Mouse (Mus musculus) telencephalon, adult 2 months (tissue): Measurements from ENCODE around the gene Hmga2.

Experiments
- DNase-seq: peaks from one replicate; pipeline ENCODE4 v3.0.0-alpha.2; 2011; ENCODE audit warnings: low read depth, low spot score

The Hmga2 gene

DNA sequence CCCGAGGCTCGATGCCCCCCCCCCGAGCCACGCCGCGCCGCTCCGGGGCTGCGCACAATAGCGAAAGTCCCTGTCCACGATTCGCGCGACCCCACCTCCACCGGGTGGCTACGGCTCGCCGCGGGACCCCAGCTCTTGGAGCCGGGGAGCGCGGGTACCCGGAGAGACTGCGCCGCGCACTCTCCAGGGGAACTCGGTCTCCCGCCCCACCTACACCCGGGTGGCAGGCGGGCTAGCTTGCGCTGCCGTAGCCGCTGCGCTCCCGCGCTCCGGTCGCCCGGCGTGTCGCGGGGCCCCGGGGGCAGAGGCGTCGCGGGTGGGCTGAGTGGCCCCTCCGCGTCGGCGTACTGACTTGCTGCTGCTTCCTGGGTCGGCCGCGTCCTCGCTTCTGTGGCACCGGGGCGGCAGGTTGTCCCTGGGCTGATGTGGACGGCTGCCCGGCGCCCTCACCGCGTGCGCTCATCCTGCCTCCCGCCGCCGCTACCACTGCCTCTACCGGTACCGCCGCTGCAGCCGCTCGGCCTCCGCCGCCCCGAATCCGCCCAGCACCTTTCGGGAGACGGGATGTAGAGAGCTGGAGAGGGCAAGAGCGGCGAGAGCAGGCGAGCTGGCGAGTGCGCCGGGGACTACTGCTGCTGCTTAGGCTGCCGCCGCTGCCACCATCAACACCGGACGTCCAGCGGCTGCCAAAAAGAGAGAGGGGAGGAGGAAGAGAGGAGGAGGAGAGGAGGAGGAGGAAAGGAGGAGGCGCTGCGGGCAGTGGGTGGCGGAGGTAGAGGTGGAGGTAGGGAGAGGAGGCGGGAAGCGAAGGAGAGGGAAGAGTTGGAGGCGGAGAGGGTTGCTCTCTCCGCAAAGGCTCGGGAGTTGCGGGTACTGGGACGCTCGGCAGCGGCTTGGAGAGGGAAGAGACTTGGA lies at the start of gene Hmga2:
TSS of gene Hmga2 (minus strand) at position 869 of the 915 bp plus-strand sequence.
- DNase-seq, result no peak

GRCm38 (mm10) chr10:120522959-120523358 lies 46.7 kb upstream of the Hmga2 start:
- DNase-seq, result no peak

- DNase-seq, result no peak
Measured at GRCm38 (mm10) chr10:120521912-120522575, 45.8 kb upstream of the Hmga2 start.

DNA sequence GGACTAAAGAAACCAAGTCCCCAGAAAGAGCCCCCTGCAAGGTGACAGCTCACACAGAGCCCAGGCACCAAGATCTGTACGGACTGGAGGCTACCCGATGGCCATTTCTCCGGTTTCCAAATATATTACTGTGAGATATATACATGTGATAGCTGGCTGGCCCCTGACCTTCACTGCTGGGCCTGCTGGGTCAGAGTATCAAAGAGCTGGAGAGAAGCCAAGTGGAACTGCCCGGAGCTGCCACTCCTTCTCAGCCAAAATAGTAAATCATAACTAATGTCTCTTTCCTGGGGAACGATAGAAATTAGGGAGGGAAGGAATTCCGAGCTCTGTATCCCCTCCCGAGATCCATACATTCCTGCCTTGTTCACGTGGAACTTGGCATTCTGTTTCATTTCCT lies 40.0 kb upstream of the Hmga2 start:
- no peak for DNase-seq

DNA sequence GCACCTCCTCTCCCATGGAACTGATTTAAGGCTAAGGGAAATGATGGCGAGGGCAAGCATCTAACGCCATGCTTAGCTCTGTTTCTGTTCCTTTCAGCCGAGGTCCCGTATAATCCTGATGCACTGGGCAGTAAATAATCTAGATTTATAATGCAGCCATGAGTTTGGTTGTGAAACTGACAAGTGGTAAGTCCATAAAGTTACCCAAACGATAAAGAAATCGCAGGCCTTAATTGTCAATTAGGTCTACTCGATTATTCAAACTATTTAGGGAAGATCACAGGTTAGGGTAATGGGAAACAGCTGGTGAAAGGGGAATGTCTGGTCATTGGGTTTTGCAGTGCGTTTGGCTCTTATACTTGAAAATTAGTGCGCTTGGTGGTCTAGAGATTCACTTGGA lies 37.5 kb upstream of the Hmga2 start:
- no peak for DNase-seq

GRCm38 (mm10) chr10:120512946-120513345 lies 36.7 kb upstream of the Hmga2 start:
- no peak for DNase-seq

DNA sequence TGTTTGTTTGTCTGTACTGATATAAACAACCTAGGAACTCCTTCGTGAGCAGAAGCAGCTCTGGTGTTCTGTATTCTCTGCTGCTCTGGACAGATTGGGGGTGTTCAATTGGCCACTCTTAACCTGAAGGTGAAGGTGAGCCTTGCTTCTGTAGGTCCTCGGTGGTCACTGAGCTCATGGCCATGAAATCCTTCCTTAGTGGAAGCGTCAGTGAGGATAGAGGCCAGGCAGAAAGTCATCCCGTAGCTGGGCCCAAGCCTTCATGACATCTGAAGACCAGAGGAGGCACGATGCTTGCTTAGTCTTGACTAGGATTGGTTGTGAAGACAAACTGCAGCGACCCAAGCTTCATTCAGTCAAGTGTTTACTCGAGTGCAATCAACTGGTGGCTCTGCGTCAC lies 35.9 kb upstream of the Hmga2 start:
- no peak for DNase-seq

- no peak for DNase-seq
Measured at GRCm38 (mm10) chr10:120503959-120504358, 27.7 kb upstream of the Hmga2 start.

- DNase-seq, result no peak
Measured at GRCm38 (mm10) chr10:120500794-120501193, 24.5 kb upstream of the Hmga2 start.

- DNase-seq, result no peak
Measured at GRCm38 (mm10) chr10:120498086-120498485, 21.8 kb upstream of the Hmga2 start.

DNA sequence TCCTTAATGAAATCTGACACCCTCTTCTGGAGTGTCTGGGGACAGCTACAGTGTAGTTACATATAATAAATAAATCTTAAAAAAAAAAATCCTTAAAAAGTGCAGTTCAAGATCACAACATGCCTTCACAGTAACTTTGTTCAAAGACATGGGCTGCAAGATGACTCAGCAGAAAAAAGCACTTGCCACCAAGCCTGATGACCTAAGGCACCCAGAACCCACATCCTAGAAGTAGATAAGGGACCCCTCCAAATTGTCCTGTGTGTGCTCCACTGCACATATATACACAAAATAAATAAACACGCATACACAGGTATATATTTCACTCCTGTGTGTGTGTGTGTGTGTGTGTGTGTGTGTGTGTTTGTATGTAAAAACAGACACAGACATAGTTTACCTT lies 18.4 kb upstream of the Hmga2 start:
- no peak for DNase-seq

- DNase-seq, result no peak
Measured at GRCm38 (mm10) chr10:120491477-120491876, 15.2 kb upstream of the Hmga2 start.

- no peak for DNase-seq
Measured at GRCm38 (mm10) chr10:120489611-120490010, 13.3 kb upstream of the Hmga2 start.

DNA sequence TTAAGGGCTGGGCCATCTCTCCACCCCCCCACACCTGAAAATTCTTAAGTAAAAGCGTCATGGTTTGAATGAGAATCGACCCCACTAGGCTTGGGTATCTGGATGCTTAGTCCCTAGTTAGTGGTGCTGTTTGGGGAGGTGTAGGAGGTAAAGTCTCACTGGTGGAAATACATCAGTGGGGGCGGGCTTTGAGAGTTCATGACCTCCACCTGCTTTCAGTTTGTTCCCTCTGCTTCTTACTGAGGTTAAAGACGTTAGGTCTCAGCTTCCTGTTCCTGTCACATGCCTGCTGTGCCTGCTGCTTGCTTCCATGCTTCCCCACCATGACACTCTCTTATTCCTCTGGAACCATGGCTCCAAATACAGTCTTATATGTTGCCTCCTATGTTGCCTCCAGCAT lies 12.3 kb upstream of the Hmga2 start:
- DNase-seq, result no peak

DNA sequence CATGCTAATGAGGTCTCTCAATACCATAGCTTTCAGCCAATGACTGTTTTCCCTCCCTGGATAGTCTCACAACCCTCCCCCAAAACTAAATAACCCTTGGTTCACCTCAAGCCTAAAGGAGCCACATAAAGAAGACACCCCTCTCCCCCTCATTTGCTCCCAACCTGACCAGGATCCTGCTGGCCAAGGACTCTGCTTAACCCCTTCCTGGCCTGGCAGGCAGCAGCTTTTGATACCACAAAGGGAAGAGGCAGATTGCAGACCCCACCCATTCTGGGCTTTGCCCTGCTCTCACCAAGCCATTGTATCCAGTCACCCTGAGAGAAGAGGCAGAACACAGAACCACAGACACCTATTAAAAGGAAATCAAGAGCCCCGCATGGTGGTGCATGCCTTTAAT lies 11.6 kb upstream of the Hmga2 start:
- no peak for DNase-seq

DNA sequence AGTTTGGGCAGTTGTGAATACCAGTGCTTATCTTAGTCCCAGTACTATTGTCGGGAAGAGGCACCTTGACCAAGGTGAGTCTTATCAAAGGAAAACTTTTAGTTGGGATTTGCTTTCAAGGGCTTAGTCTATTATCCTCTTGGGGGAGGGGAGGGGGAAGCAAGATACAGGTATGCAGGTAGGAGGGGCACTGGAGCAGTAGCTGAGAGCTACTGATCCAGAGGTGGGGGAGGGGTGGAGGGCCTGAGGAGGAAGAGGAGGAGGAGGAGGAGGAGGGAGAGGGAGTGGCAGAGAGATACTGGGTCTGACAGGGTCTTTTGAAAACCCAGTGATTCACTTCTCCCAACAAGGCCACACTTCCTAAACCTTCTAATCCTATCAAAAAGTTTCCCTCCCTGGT lies 9.2 kb upstream of the Hmga2 start:
- DNase-seq, result no peak

- DNase-seq, result no peak
Measured at GRCm38 (mm10) chr10:120484144-120484543, 7.9 kb upstream of the Hmga2 start.

- DNase-seq, result no peak
Measured at GRCm38 (mm10) chr10:120478164-120478563, 1.9 kb upstream of the Hmga2 start.

GRCm38 (mm10) chr10:120477501-120477900 lies 1.2 kb upstream of the Hmga2 start:
- no peak for DNase-seq

DNA sequence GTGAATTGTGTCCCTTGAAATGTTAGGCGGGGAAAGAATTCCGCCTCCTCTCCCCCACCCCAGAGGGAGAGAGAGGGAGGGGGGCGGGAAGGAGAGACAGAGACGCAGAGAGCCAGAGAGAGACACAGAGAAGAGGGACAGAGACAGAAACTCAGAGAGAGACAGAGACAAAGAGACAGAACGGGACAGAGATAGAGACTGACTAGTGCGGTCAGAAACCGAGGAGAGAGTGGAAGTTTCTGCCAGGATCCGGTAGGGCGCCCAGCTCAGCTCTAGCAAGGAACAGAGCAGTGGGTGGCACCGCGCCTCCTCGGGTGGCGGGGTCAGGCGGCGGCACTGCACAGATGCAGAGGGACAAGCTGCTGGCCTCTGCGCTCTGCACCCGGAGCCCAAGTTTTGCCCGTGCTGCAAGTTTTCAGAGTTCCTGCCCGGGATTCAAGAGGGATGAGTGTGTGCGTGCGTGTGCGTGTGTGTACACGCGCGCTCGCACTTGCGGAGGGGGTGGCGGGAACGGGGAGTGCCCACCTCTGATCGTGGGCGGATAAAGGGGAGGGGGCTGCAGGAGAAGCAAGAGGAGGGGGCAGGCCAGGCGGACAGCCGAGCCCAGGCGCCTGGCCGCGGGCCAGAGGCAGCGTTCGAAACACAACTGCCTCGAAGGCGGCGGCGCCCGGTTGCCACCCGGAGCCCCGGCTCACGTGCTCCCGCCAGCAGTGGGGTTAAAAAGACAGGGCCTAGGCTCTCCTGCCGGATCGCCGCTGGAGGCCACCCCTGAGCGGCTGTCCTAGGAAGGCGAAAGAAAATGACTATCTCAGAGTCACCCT lies 457 bp upstream of the Hmga2 start:
- DNase-seq, result no peak

- no peak for DNase-seq
Measured at GRCm38 (mm10) chr10:120475041-120475541, 1.2 kb downstream of the Hmga2 start.

- DNase-seq, result no peak
Measured at GRCm38 (mm10) chr10:120474301-120474700, 2.0 kb downstream of the Hmga2 start.
